Mouse (Mus musculus): ENCODE data around the gene Neurl3.

DNA sequence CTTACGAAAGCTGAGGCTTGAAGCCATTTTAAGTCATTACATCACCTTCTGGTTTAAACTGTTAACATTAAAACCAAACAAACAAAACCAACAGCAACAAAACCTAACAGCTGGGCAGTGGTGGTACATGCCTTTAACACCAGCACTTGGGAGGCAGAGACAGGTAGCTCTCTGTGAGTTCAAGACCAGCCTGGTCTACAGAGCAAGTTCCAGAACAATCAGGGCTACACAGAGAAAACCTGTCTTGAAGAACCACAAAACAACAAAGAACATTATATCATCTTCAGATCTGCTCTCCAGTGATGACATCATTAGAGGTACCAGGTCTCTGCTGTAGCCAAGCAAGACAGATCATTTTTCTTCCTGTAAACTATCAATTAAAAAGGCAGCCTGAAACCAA is 14.1 kb downstream of the Neurl3 start:
- TF ChIP-seq CTCF (IDR thresholded peaks at IDR 0.05; ENCODE audit: borderline replicate concordance, control insufficient read depth, extremely low read depth, insufficient read depth, low read length, poor library complexity): no peak
- no peak for TF ChIP-seq POLR2A (IDR thresholded peaks at IDR 0.05; ENCODE audit: control insufficient read depth, extremely low read depth, insufficient read depth, low read length, poor library complexity)

All from thymus, adult 2 months (tissue).